Mouse (Mus musculus) forebrain, embryonic 14.5 days (tissue): ENCODE measurements around the gene Fam50b. TPM values are rescaled to one million over a fixed set of nuclear protein-coding genes. Genes with fewer than 3 reads are reported as not detected.

Experiments
- polyA plus RNA-seq: library from polyadenylated mRNA; unstranded; fragments of >200 nt; fragmentation: Nextera tagmentation; extraction: Ambion mirVana; gene quantifications from 2 replicates; pipeline ENCODE4 v1.2.1, GENCODE M21; 2014

Fam50b gene
- polyA plus RNA-seq, 1 experiment from 2014 or later, result not detected

Other genes starting within 250 kb of the Fam50b start
- 5.1 and 6.7 TPM in 2 replicates for gene Pxdc1, start 81.4 kb upstream of the Fam50b start, polyA plus RNA-seq
- gene Prpf4b, start 140.5 kb downstream of the Fam50b start, polyA plus RNA-seq, result 64.6 and 74.8 TPM in 2 replicates
- 0.79 and 0.89 TPM in 2 replicates for gene Fam217a, start 189.5 kb downstream of the Fam50b start, polyA plus RNA-seq
- gene 4933417A18Rik, start 189.6 kb downstream of the Fam50b start, polyA plus RNA-seq, result not detected in 2 replicates
- 0.19 and 0.30 TPM in 2 replicates for gene Eci3, start 229.0 kb downstream of the Fam50b start, polyA plus RNA-seq